Mouse (Mus musculus) retina, postnatal 7 days (tissue): Measurements from ENCODE around the gene Dph6.
"Not testable (repeated sequence)": the region's sequence is repeated elsewhere in the genome, so short reads cannot be mapped to it uniquely, and the experiment has no call there.

Source experiments
- DNase-seq: peaks from one replicate; pipeline ENCODE4 v3.0.0-alpha.2; 2012; ENCODE audit warnings: low read depth, low spot score

The Dph6 gene

GRCm38 (mm10) chr2:114654365-114655239 is at the start of gene Dph6:
Dph6 (minus strand) TSS chr2:114654964.
- peak; percentile 82 for DNase-seq

- DNase-seq = no peak
Observed at GRCm38 (mm10) chr2:114700966-114701685, 46.4 kb upstream of the Dph6 start.

GRCm38 (mm10) chr2:114691607-114692006 is 36.8 kb upstream of the Dph6 start:
- no peak for DNase-seq

GRCm38 (mm10) chr2:114687483-114687882 is 32.7 kb upstream of the Dph6 start:
- DNase-seq = no peak

- no peak for DNase-seq
Observed at GRCm38 (mm10) chr2:114687081-114687480, 32.3 kb upstream of the Dph6 start.

- DNase-seq = no peak
Observed at GRCm38 (mm10) chr2:114673831-114674230, 19.1 kb upstream of the Dph6 start.

- DNase-seq = no peak
Observed at GRCm38 (mm10) chr2:114670983-114671382, 16.2 kb upstream of the Dph6 start.

GRCm38 (mm10) chr2:114658954-114659353 is 4.2 kb upstream of the Dph6 start:
- DNase-seq = no peak

GRCm38 (mm10) chr2:114646240-114646639 is 8.5 kb downstream of the Dph6 start:
- no peak for DNase-seq

GRCm38 (mm10) chr2:114643832-114644231 is 10.9 kb downstream of the Dph6 start:
- no peak for DNase-seq

GRCm38 (mm10) chr2:114624683-114625082 is 30.1 kb downstream of the Dph6 start:
- no peak for DNase-seq

GRCm38 (mm10) chr2:114622550-114622939 is 32.2 kb downstream of the Dph6 start:
- no peak for DNase-seq

GRCm38 (mm10) chr2:114621781-114622549 is 32.8 kb downstream of the Dph6 start:
- peak; percentile 37 for DNase-seq

GRCm38 (mm10) chr2:114611576-114611975 is 43.2 kb downstream of the Dph6 start:
- no peak for DNase-seq

- no peak for DNase-seq
Observed at GRCm38 (mm10) chr2:114610110-114610509, 44.7 kb downstream of the Dph6 start.

GRCm38 (mm10) chr2:114605202-114605601 is 49.6 kb downstream of the Dph6 start:
- not testable (repeated sequence) for DNase-seq

GRCm38 (mm10) chr2:114601174-114601573 is 53.6 kb downstream of the Dph6 start:
- no peak for DNase-seq

GRCm38 (mm10) chr2:114599793-114600192 is 55.0 kb downstream of the Dph6 start:
- no peak for DNase-seq

- DNase-seq = no peak
Observed at GRCm38 (mm10) chr2:114593393-114593792, 61.4 kb downstream of the Dph6 start.

- DNase-seq = no peak
Observed at GRCm38 (mm10) chr2:114580714-114581113, 74.0 kb downstream of the Dph6 start.

GRCm38 (mm10) chr2:114543000-114543622 is 111.7 kb downstream of the Dph6 start:
- DNase-seq = no peak

- DNase-seq = no peak
Observed at GRCm38 (mm10) chr2:114542325-114542724, 112.4 kb downstream of the Dph6 start.
